Mouse (Mus musculus): ENCODE data around the gene Chst10. TPM values are rescaled to one million over a fixed set of nuclear protein-coding genes. Genes with fewer than 3 reads are reported as not detected.

The Chst10 gene
- total and polyA plus RNA-seq, 3 experiments: 0.31 to 0.43 TPM; not detected in 1

DNA sequence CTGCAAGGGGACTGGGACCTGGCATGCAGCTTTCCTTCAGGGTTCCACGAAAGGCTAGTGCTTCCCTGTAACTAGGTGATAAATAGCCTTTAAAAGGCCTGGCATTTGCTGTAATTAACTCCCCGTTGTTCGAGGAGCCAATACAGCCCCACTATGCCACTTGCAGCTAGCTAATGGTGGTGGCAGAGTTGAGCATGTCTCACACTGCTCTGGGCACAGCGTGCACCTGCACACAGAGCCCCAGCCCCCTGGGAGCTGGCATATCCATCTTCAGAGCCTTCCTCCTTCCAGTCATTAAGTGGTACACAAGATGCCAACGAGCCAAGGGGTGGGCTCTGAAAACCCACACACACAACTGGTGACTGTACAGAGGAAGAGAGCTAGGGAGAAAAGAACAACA lies 4.9 kb downstream of the Chst10 start:
- no peak for DNase-seq (ENCODE audit: low read depth, low spot score)
- Histone ChIP-seq H3K9me3 (replicated peaks; ENCODE audit: insufficient read depth, low read length) (no peaks in the 10 kb centered on the region), H3K27ac (ENCODE audit: control insufficient read depth, low read depth, low read length) (no peak overlapping the region), H3K9ac (ENCODE audit: control insufficient read depth, low read depth, low read length, poor library complexity, severe bottlenecking) (no peak overlapping the region), H3K36me3 (ENCODE audit: control insufficient read depth in 1 of 2, insufficient read depth in 2 of 2, low read length in 2 of 2) (peaks cover 0 to 8% of the 10 kb centered on the region in 2 experiments; a peak in 2 of 4 replicates), H3K4me1 (ENCODE audit: control insufficient read depth in 1 of 2, insufficient read depth in 2 of 2, low read length in 2 of 2) (peaks cover 6 to 8% of the 10 kb centered on the region in 2 experiments), H3K27me3 (ENCODE audit: control insufficient read depth in 1 of 2, insufficient read depth in 2 of 2, low read length in 2 of 2) (no peaks in the 10 kb centered on the region), H3K79me2 (ENCODE audit: control insufficient read depth, insufficient read depth, low read length, poor library complexity) (no peaks in the 10 kb centered on the region), H3K4me3 (ENCODE audit: control insufficient read depth in 1 of 2, insufficient read depth in 1 of 2, low read depth in 2 of 2, low read length in 2 of 2) (no peak overlapping the region)
- TF ChIP-seq ELF1 (IDR thresholded peaks at IDR 0.05; ENCODE audit: low read depth, low read length): no peak
- TF ChIP-seq MAZ (IDR thresholded peaks at IDR 0.05; ENCODE audit: low read depth, low read length): no peak
- TF ChIP-seq ZKSCAN1 (IDR thresholded peaks at IDR 0.05; ENCODE audit: low read depth, low read length): no peak
- no peak for TF ChIP-seq SIN3A (IDR thresholded peaks at IDR 0.05; ENCODE audit: low read length)
- TF ChIP-seq GABPA (IDR thresholded peaks at IDR 0.05; ENCODE audit: low read depth, low read length): no peak
- TF ChIP-seq GATA1 (IDR thresholded peaks at IDR 0.05; ENCODE audit: low read depth, low read length): no peak

GRCm38 (mm10) chr1:38891444-38891843 lies 6.5 kb downstream of the Chst10 start:
- Histone ChIP-seq H3K36me3 (ENCODE audit: control insufficient read depth in 1 of 2, insufficient read depth in 2 of 2, low read length in 2 of 2) (peaks cover 0 to 11% of the 10 kb centered on the region in 2 experiments; a peak in 2 of 4 replicates), H3K9ac (ENCODE audit: control insufficient read depth, low read depth, low read length, poor library complexity, severe bottlenecking) (no peak overlapping the region)

More at GRCm38 (mm10) chr1:38891444-38891843, 6.5 kb downstream of the Chst10 start:
- H3K4me3 ChIP-seq (ENCODE audit: control insufficient read depth in 1 of 2, insufficient read depth in 1 of 2, low read depth in 2 of 2, low read length in 2 of 2): no peak overlapping the region
- H3K27me3 ChIP-seq (ENCODE audit: control insufficient read depth in 1 of 2, insufficient read depth in 2 of 2, low read length in 2 of 2): no peaks in the 10 kb centered on the region
- no peaks in the 10 kb centered on the region for H3K9me3 ChIP-seq (replicated peaks; ENCODE audit: insufficient read depth, low read length)
- DNase-seq (ENCODE audit: low read depth, low spot score): peak; percentile 48
- peaks cover 9 to 12% of the 10 kb centered on the region in 2 experiments for H3K4me1 ChIP-seq (ENCODE audit: control insufficient read depth in 1 of 2, insufficient read depth in 2 of 2, low read length in 2 of 2)
- no peak for TF ChIP-seq GABPA (IDR thresholded peaks at IDR 0.05; ENCODE audit: low read depth, low read length)
- peak; percentile 40; the same call in 1 of the 2 replicates for TF ChIP-seq ETS1 (IDR thresholded peaks at IDR 0.05; ENCODE audit: low read depth, low read length)
- TF ChIP-seq CTCF (IDR thresholded peaks at IDR 0.05 in 2 of 3, conservative IDR thresholded peaks at IDR 0.05 in 1 of 3; ENCODE audit: control insufficient read depth in 1 of 3, insufficient read depth in 1 of 3, low read depth in 2 of 3, low read length in 3 of 3, poor library complexity in 1 of 3, severe bottlenecking in 1 of 3): no peak
- TF ChIP-seq SMC3 (IDR thresholded peaks at IDR 0.05; ENCODE audit: low read depth, low read length): no peak
- TF ChIP-seq BHLHE40 (IDR thresholded peaks at IDR 0.05; ENCODE audit: borderline replicate concordance, low read depth, low read length): no peak
- no peak for TF ChIP-seq MAX (IDR thresholded peaks at IDR 0.05; ENCODE audit: low read length)
- no peak for TF ChIP-seq KAT2A (conservative IDR thresholded peaks at IDR 0.05; ENCODE audit: low read depth, low read length)
- TF ChIP-seq TAL1 (IDR thresholded peaks at IDR 0.05; ENCODE audit: low read length): peak; percentile 78
- peak; percentile 74 to 79 for TF ChIP-seq EP300 (IDR thresholded peaks at IDR 0.05; ENCODE audit: low read depth in 1 of 2, low read length in 2 of 2)
- no peak for TF ChIP-seq ZMIZ1 (IDR thresholded peaks at IDR 0.05; ENCODE audit: low read depth, low read length)
- TF ChIP-seq RAD21 (IDR thresholded peaks at IDR 0.05; ENCODE audit: low read depth, low read length): no peak
- no peak for TF ChIP-seq CHD1 (IDR thresholded peaks at IDR 0.05; ENCODE audit: low read depth, low read length)
- TF ChIP-seq ZKSCAN1 (IDR thresholded peaks at IDR 0.05; ENCODE audit: low read depth, low read length): peak; percentile 97
- no peak for TF ChIP-seq ZC3H11A (IDR thresholded peaks at IDR 0.05; ENCODE audit: low read depth, low read length)
- no peak for TF ChIP-seq HCFC1 (IDR thresholded peaks at IDR 0.05; ENCODE audit: low read depth, low read length)
- no peak for TF ChIP-seq MYB (IDR thresholded peaks at IDR 0.05; ENCODE audit: low read depth, low read length)
- no peak for TF ChIP-seq POLR2A (IDR thresholded peaks at IDR 0.05; ENCODE audit: control insufficient read depth in 1 of 2, insufficient read depth in 1 of 2, low read depth in 1 of 2, low read length in 2 of 2, poor library complexity in 1 of 2)
- TF ChIP-seq USF2 (IDR thresholded peaks at IDR 0.05; ENCODE audit: borderline replicate concordance in 1 of 2, insufficient read depth in 1 of 2, low read depth in 1 of 2, low read length in 2 of 2): no peak
- TF ChIP-seq E2F4 (IDR thresholded peaks at IDR 0.05; ENCODE audit: borderline replicate concordance, low read depth, low read length): no peak
- no peak for TF ChIP-seq RCOR1 (IDR thresholded peaks at IDR 0.05; ENCODE audit: low read depth, low read length)
- no peak for TF ChIP-seq MEF2A (IDR thresholded peaks at IDR 0.05; ENCODE audit: extremely low read depth, insufficient replicate concordance, low read depth, low read length, poor library complexity, severe bottlenecking)
- peak; percentile 90 for TF ChIP-seq TCF12 (IDR thresholded peaks at IDR 0.05; ENCODE audit: low read depth, low read length)
- TF ChIP-seq MAFK (IDR thresholded peaks at IDR 0.05; ENCODE audit: borderline replicate concordance, low read depth, low read length): no peak
- TF ChIP-seq JUND (IDR thresholded peaks at IDR 0.05; ENCODE audit: low read depth, low read length): no peak
- no peak for TF ChIP-seq USF1 (IDR thresholded peaks at IDR 0.05; ENCODE audit: low read depth, low read length)
- no peak for TF ChIP-seq POLR2AphosphoS2 (IDR thresholded peaks at IDR 0.05; ENCODE audit: low read length)
- no peak for TF ChIP-seq UBTF (IDR thresholded peaks at IDR 0.05; ENCODE audit: borderline replicate concordance, insufficient read depth, low read depth, low read length)
- TF ChIP-seq GATA1 (IDR thresholded peaks at IDR 0.05; ENCODE audit: low read depth, low read length): peak; percentile 58
- H3K27ac ChIP-seq (ENCODE audit: control insufficient read depth, low read depth, low read length): no peak overlapping the region; the same call in 1 of the 2 replicates
- H3K79me2 ChIP-seq (ENCODE audit: control insufficient read depth, insufficient read depth, low read length, poor library complexity): no peaks in the 10 kb centered on the region
